Mouse (Mus musculus): ENCODE measurements at regions not wholly inside any gene's neighbourhood (a gene's known extent, or its start where the extent isn't known, plus 50 kb on each side); places are given as distances from the start of the nearest gene placed in this dataset.

DNA sequence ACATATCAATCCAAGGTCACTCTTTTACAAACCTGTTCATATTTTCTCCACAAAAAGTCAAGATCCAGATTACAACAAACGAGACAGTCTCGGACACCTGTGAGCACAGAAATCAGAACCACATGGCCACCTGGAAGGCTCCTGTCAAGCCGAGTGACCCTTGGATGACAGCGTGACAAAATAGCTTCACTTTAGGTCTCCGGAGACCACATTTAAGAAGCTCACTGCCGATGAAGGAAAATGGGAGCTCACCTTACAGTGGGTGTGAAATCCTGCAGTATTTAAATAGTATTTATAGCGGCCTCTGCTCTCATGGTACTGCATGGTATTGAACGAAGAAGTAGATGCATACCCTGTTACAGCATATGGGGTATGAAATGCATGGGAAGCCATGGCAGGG is 144.3 kb downstream of the Gm11011 start:
- TF ChIP-seq CTCF (IDR thresholded peaks at IDR 0.05; ENCODE audit: low read depth) (no peak), EP300 (optimal IDR thresholded peaks at IDR 0.05) (no peak)

All from stomach, postnatal 0 days (tissue).